Mouse (Mus musculus): Measurements from ENCODE around the gene Nkx3-2.
A peak's percentile ranks its signal among the peaks of the same experiment; 100 is the strongest.

Nkx3-2 gene

DNA sequence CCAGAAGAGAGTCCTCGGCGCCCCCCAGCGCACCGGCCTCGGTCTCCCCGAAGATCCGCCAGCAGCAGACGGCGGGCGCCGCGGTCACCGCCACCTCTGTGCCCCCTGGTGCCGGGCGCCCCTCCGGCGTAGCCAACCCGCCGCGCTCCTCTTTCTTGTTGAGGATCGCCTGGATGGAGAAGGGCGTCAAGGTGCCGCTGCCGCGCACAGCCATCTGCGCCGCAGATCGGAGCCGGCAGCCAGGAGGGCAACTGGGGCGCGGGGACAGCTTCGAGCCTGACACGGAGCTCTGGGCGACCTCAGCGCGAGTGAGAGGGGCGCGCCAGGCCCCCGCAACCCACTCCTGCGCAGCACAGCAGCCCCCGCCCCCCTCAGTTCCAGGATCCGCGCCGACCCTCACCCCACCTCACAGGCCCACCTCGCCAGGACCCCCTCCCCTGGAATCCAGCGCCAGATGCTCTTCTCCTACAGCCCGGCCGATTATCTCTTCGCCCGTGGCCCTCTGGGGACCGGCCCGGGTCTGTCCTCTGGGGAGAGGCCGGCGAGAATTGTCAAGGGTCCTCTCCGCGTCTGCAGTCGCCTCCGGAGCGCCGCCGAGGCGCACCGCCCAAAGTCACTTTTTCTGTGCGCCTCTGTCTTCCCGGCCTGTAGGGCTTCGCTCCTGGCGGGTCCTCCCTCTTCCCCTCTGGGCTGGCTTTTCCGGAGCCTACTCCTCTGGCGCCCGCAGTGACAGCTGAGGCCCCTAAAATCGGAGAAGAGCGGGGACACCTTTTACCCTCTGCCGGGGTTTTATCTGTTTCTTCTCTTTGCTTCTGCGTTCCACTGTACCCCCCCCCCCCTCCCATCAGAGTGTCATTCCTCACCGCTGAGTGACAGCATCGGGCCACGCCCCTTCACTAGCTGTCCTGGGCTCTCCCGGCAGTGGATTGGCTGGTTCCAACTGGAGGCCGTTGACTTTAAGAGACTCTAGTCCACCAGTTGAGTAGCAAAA, at the start of gene Nkx3-2:
Gene Nkx3-2, minus strand, starts transcription at position 771 of the 991 bp plus-strand sequence.
- DNase-seq (ENCODE audit: low read depth) = no peak

GRCm38 (mm10) chr5:41812516-41812915, 48.2 kb upstream of the Nkx3-2 start:
- DNase-seq (ENCODE audit: low read depth) = no peak

GRCm38 (mm10) chr5:41811279-41811678, 47.0 kb upstream of the Nkx3-2 start:
- no peak for DNase-seq (ENCODE audit: low read depth)

DNA sequence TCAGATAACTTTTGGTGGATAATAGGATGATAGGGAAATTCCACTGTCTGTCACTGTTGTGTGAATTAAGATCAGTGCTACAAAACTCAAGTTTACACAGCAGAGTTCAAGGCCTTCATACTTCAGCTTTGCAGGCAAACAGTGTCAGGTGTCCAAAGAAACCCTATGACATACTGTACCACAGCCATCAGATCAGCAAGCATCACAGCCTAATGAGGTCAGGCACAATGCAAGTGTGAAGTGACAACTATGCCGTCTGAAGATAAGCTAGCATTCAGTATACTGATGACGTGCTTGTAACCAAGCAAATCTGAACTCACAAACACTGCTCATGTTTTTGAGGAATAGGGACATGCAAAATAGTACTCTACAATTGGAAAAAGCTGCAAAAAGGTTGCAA, 43.1 kb upstream of the Nkx3-2 start:
- DNase-seq (ENCODE audit: low read depth) = no peak

DNA sequence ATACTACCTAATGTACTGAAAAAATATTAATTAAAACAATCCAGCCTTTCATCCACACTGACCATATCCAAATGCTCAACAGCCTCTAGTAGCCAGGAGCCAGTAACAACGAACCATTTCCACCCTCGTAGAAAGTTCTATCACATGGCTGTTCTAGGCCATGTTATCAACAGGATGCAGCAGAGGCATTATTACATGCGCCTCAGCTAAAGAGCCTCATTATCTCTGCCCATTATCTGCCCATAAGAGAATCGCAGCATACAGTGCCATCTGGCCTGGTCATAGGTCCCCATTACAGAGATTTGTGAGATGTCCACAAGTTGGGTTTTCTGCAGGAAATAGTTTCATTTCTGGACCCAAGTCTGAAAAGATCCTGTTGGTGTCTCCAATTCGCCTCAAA, 41.9 kb upstream of the Nkx3-2 start:
- DNase-seq (ENCODE audit: low read depth) = no peak

GRCm38 (mm10) chr5:41805085-41805484, 40.8 kb upstream of the Nkx3-2 start:
- no peak for DNase-seq (ENCODE audit: low read depth)

DNA sequence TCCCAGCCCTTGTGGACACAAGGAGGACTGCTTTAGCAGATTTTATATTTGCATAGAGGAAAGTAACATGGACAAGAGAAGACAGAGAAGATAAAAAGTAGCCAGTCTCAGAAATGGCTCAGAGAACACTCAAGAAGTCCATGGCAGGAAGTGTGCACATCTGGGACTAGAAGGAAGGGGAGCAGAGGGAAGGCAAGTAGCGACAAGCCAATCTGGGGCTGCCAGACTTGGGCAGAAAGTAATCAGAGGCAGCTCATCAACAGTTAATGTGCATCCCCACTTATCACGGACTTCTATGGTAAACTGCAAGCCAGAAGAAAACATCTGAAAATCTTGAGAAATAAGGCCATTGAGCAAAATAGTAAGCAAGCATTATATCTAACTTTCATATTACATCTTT, 40.3 kb upstream of the Nkx3-2 start:
- no peak for DNase-seq (ENCODE audit: low read depth)

GRCm38 (mm10) chr5:41801622-41802021, 37.3 kb upstream of the Nkx3-2 start:
- no peak for DNase-seq (ENCODE audit: low read depth)

DNA sequence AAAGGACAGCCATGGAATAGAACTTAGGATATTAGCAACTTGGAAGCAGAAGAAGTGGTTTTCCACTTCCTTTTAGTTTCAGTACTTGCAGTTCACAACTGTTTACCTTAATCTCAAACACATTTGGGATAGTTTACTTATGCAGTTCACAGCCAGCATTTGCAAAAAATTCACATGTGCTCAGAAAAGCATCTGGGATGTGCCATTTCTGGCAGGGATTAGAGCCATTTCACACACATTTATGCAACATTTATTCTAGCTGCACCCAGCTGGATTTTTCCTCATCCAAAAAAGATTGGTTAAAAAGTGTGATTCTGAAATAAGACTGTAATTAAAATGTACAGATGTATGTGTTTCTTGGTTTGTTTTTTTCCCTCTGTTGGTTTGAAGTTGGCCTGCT, 30.1 kb upstream of the Nkx3-2 start:
- DNase-seq (ENCODE audit: low read depth) = no peak

GRCm38 (mm10) chr5:41790517-41790916, 26.2 kb upstream of the Nkx3-2 start:
- DNase-seq (ENCODE audit: low read depth) = no peak

DNA sequence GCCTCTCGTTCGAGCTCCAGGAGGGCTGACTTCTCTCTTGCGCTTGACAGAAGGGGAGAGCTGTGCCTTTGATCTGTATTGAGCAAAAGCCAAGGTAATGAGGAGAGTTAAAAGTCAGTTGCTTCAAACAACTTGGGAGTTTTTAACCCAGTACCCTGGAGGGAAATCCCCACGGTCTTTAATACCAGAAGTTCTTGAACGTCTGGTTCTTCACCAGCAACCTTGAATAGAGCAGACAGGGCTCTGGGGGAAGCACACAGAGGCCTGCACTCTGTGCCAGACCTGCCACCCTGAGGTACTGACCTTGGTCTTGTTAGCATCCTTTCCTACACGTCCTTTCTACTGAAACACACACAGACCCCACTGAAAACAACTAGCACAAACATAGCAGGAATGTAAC, 24.6 kb upstream of the Nkx3-2 start:
- DNase-seq (ENCODE audit: low read depth) = no peak

DNA sequence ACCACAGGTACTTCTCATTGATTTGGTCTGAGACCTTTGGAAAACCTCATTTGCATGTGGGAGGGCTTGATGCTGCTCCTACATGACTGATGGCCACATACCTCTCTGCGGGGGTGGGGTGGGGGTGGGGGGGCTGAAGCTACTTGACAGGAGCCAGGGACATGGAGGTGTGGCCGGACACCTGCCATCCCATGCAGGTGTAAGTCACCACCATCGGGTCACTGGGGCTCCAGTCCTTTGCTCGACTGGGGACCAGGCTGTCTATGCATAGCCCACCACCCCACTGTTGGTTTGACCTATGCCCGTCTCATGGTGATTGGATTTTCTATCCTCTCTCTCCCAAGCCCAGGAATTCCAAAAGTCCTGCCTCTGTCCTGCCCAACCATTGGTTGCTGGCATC, 17.6 kb upstream of the Nkx3-2 start:
- DNase-seq (ENCODE audit: low read depth) = no peak

DNA sequence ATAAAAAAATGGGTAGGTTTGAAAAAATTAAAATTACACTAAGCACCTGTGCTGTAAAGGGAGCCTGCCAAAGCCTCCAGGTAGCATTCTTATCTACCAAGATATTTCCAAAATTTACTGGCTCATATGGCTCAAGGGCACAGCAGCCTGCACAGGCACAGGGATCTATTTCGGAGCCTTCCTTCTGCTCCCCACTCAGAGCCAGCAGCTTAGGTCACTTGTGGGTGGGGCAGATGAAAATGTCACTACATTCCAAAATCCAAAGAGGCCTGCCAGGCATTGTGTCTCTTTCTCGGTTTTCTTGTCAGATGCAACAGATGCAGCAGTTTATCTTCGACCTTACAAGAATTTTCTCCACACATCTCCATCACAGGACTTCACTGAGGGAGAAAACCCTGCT, 15.7 kb upstream of the Nkx3-2 start:
- no peak for DNase-seq (ENCODE audit: low read depth)

GRCm38 (mm10) chr5:41775728-41776127, 11.4 kb upstream of the Nkx3-2 start:
- no peak for DNase-seq (ENCODE audit: low read depth)

DNA sequence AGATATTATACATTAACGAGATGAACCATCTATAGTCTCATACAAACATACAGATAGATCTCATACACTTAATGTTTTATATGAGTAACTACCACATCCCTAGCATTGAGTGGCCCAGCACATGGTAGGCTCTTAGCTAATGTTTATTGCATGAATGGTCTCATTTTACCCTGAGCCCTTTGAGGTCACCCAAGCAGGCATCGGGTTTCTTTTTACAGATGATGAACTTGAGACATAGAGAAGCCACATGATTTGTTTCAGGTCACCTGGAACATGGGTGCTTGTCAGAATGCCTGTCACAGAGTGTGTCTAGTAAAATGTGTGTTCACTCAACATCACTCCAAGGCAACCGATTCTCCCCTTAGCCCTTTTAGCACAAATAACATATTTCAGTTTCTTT, 11.0 kb upstream of the Nkx3-2 start:
- no peak for DNase-seq (ENCODE audit: low read depth)

DNA sequence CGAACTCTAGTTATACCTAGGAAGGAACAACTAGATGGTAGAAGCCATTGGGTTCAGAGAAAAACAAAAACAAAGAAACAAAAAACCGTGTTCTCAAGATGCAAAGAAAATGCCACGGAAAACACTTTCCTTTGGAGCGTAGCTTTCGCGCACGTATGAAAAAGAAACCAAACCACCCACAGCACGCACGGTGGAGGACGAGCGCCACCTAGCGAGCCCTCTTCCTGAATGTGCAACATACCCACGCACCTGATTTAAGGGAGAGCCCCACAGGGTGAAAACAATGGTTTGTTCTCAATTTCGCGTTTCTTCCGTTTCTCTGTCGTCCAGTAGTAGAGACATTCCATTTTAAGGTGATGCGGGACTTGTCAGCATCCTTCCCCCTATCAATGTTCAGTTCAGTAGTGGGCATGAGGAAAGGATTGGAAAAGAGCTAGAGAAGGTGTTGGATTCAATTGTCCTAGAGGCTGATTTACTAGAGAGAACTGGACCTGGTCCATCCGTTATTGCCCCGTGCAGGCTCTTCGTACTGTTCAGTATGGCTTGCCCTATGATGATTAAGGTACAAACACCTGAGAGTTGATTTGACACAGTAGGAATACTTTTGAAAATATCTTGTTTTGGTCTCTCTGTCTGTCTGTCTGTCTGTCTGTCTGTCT, 4.2 kb upstream of the Nkx3-2 start:
- DNase-seq (ENCODE audit: low read depth) = peak; percentile 91

GRCm38 (mm10) chr5:41767296-41768200, 3.2 kb upstream of the Nkx3-2 start:
- DNase-seq (ENCODE audit: low read depth) = peak; percentile 13

- DNase-seq (ENCODE audit: low read depth) = no peak
These were observed 2.2 kb upstream of the Nkx3-2 start for GRCm38 (mm10) chr5:41766406-41767010.

DNA sequence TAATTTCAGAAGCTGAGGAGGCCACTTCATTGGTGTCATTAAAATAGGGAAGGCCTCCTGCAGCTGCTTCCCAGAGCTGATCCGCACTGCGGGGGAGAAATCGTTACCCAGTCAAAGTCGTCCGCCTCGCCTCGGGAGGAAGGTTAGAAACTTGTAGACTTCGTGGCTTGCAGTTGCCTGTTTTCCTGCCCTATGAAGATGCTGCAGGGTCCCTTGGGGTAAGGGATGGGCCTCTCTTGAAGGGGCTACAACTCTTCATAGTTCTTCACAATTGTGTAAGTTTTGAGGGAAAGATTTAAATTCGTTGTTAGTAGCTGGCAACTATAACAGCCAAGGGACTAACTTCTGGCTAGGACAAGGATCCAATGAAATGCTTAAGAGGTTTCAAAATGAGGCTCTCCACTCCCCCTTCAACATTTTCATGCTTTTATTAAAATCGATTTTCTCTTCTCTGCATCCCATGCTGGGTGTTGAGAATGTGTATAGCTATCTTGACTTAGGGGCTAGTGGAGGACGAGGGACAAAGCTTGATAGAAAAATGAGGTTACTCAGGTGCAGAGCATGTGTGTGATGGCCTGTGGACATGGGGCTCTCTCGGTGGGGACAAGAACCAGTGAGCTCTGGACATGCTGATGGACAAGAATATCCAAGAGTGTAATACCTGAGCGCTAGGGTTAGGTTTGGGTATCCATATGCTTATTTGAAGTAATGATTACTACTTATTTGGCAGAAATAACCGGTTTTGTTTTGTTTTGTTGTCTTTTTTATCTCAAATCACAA, 1.5 kb upstream of the Nkx3-2 start:
- peak; percentile 9 for DNase-seq (ENCODE audit: low read depth)

DNA sequence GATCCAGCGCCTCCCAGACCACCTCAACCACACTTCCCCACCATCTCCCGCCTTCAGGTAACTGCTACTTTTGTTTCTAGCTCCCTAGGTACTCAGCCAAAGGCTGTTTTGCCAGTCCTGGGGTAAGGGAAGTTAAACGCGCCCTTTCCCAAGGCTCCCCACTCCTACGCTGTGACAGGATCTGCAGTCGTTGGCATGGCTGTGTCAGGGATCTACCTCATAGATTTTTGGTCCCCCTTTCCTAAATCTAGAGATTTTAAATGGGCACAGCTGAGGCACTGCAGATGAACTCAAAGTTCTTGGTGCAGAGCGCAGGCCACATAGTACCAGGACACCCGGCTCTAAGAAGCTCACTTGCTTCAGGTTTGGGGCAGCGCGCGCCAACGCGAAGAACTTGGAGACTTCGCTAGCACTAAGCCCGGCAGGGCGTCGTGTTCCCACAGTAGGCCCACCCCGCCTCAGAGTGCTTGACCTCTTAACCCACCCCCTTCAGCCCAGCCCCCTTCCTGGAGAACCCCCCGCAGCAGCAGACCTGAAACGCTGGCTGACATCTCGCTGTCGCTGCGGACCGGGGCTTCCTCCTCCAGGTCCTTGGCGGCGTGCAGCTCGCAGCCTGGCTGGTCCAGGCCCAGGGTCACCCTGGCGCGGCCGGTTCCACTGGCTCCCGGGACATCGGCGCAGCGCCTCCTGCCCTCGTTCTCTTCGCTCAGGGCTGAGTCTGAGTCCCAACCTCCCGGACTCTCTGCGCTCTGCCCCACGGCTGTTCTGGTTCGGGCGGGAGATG, 1.2 kb downstream of the Nkx3-2 start:
- DNase-seq (ENCODE audit: low read depth) = no peak
